Mouse (Mus musculus) ES-E14 (cell line): Measurements from ENCODE around the gene Tex44. TPM values are rescaled to one million over a fixed set of nuclear protein-coding genes. Genes with fewer than 3 reads are reported as not detected.

Experiments
- DNase-seq: peaks from one replicate; pipeline ENCODE4 v3.0.0-alpha.2; 2013; ENCODE audit warnings: low read depth, low spot score
- H3K27ac ChIP-seq: 2 replicates; pipeline ENCODE4 v1.5.1; 2012; ENCODE audit warnings: low read depth, mild to moderate bottlenecking, low read length, moderate library complexity, mixed read lengths; ENCODE audit not compliant: poor library complexity, insufficient read depth, severe bottlenecking
- H3K36me3 ChIP-seq: 2 replicates; pipeline ENCODE4 v1.6.1; 2012; ENCODE audit warnings: mild to moderate bottlenecking, low read length, moderate library complexity, mixed read lengths; ENCODE audit not compliant: control insufficient read depth, poor library complexity, insufficient read depth, severe bottlenecking
- H3K4me1 ChIP-seq, 2 experiments: fragments of 150-350 bp in 1 of 2; sonication (generic) in 1 of 2; 2 replicates each; pipeline ENCODE4 v1.6.1; 2012; ENCODE audit warnings: low read length in 2 of 2, mild to moderate bottlenecking in 1 of 2, mixed read lengths in 1 of 2; ENCODE audit not compliant: control insufficient read depth in 2 of 2, insufficient read depth in 2 of 2, poor library complexity in 1 of 2
- H3K4me3 ChIP-seq, 2 experiments: fragments of 150-350 bp in 1 of 2; sonication (generic) in 1 of 2; 2 replicates each; pipeline ENCODE4 v1.5.1; 2012; ENCODE audit warnings: low read length in 2 of 2, low read depth in 1 of 2, mild to moderate bottlenecking in 1 of 2, mixed read lengths in 1 of 2; ENCODE audit not compliant: insufficient read depth in 1 of 2, poor library complexity in 1 of 2, severe bottlenecking in 1 of 2
- H3K9ac ChIP-seq: 2 replicates; pipeline ENCODE4 v1.6.1; 2012; ENCODE audit warnings: low read depth, mild to moderate bottlenecking, low read length, mixed read lengths; ENCODE audit not compliant: poor library complexity, insufficient read depth, severe bottlenecking
- H3K9me3 ChIP-seq: fragments of 150-350 bp; sonication (generic); 2 replicates; pipeline ENCODE4 v1.6.1; 2012; ENCODE audit warnings: low read depth, mild to moderate bottlenecking, low read length; ENCODE audit not compliant: control insufficient read depth, insufficient read depth
- CHD2 ChIP-seq: IDR thresholded peaks from 2 replicates; pipeline ENCODE4 v1.6.1; 2014; ENCODE audit warnings: mild to moderate bottlenecking, low read depth, low read length, inconsistent platforms
- HCFC1 ChIP-seq: IDR thresholded peaks from 2 replicates; pipeline ENCODE4 v1.6.1; 2012; ENCODE audit warnings: low read length, inconsistent platforms, borderline replicate concordance; ENCODE audit not compliant: insufficient read depth
- MAFK ChIP-seq: IDR thresholded peaks from 2 replicates; pipeline ENCODE4 v1.6.1; 2014; ENCODE audit warnings: mild to moderate bottlenecking, low read depth, low read length, inconsistent platforms; ENCODE audit not compliant: insufficient read depth
- ZC3H11A ChIP-seq: IDR thresholded peaks from 2 replicates; pipeline ENCODE4 v1.6.1; 2012; ENCODE audit warnings: low read depth, mild to moderate bottlenecking, inconsistent platforms, low read length, borderline replicate concordance
- ZNF384 ChIP-seq: IDR thresholded peaks from 2 replicates; pipeline ENCODE4 v1.6.1; 2012; ENCODE audit warnings: low read depth, low read length, inconsistent platforms
- in situ Hi-C, 2 experiments: fragments of 600-800 bp; cut with MboI; formaldehyde crosslinking; loops; one replicate each; pipeline ENCODE4 v1.15.1; 2025; ENCODE audit warnings: low sequenced_read_pairs in 2 of 2, inconsistent platforms in 1 of 2; ENCODE audit not compliant: unreplicated experiment in 2 of 2
- total RNA-seq: library from RNA; depleted of rRNA; stranded (reverse); fragments of 300-350 nt; gene quantifications from 2 replicates; pipeline ENCODE4 v1.2.3, GENCODE M21; 2012

Tex44 gene
- total RNA-seq, 1 experiment, result not detected

DNA sequence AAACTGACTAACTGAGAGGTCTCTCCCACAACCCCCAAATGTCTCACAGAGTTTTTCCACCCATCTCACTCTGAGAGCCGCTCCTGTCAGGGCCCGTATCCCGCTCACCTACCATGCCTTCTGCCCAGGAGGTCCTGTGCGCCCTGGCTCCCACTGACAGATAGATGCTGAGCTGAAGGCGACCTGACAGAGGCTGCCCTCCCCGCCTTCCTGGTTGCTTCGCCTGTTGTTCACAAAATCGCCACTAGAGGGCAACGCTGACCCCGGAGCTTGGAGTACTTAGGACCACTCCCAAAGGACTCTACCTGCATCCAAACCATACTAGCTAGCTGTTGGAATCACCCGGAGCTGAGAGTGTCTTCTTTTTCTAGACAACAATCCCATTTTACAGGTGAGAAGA lies 36.9 kb upstream of the Tex44 start:
- Histone ChIP-seq H3K4me3 (no peak overlapping the region), H3K9ac (no peak overlapping the region), H3K9me3 (no peaks in the 10 kb centered on the region), H3K4me1 (peaks cover 0 to 9% of the 10 kb centered on the region in 2 experiments; a peak in 2 of 4 replicates), H3K36me3 (no peaks in the 10 kb centered on the region), H3K27ac (no peak overlapping the region)
- in situ Hi-C loops, result no loop called here
- TF ChIP-seq ZNF384 (no peak), MAFK (no peak), ZC3H11A (no peak), HCFC1 (no peak), CHD2 (no peak)
- peak; percentile 76 for DNase-seq

DNA sequence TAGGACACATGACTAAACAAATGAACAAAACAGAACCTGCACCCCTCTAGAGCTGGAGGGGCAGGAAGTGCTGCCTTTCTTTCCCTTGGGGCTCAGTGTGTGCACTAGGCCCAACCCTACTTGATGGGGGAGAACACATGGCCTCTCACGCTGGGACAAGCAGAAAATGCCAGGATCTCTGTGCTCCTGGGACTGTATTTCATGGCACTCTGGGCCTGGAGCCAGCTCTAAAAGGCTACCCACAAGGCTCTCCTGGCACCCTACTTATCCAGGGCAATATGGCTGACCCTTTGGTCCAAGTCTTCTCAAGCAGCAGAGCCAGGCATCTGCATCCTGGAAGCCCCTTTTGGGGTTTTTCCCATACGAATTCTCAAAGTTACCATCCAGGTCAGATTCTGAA lies 34.7 kb upstream of the Tex44 start:
- in situ Hi-C loops, result no loop called here
- no peak for DNase-seq
- TF ChIP-seq CHD2, result no peak
- TF ChIP-seq ZNF384, result no peak
- no peak for TF ChIP-seq MAFK
- TF ChIP-seq HCFC1, result no peak
- TF ChIP-seq ZC3H11A, result no peak
- Histone ChIP-seq H3K36me3 (no peaks in the 10 kb centered on the region), H3K4me1 (peaks cover 0 to 9% of the 10 kb centered on the region in 2 experiments; a peak in 2 of 4 replicates), H3K9me3 (no peaks in the 10 kb centered on the region), H3K9ac (no peak overlapping the region), H3K27ac (no peak overlapping the region), H3K4me3 (no peak overlapping the region)

DNA sequence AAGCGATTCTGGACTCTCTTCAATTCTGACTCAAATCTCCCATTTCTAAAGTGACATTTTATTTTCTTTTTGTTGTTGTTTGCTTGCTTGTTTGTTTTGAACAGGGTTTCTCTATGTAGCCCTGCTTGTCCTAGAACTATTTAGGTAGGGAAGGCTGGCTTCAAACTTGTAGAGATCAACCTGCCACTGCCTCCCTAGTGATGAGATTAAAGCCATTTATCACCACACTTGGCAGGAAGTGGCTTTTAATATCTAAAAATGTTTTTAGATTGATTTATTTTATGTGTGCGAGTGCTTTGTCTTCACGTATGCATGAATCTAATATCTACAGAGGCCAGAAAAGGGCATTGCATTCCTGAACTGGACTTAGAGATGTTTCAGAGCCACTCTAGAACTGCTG lies 32.9 kb upstream of the Tex44 start:
- no peaks in the 10 kb centered on the region for H3K9me3 ChIP-seq
- no peak for TF ChIP-seq CHD2
- TF ChIP-seq ZC3H11A, result no peak
- no peak for TF ChIP-seq HCFC1
- TF ChIP-seq MAFK, result no peak
- no peak for TF ChIP-seq ZNF384
- no peak overlapping the region for H3K4me3 ChIP-seq
- no peak for DNase-seq
- peaks cover 0 to 9% of the 10 kb centered on the region in 2 experiments; a peak in 2 of 4 replicates for H3K4me1 ChIP-seq
- in situ Hi-C loops, result no loop called here
- no peak overlapping the region for H3K9ac ChIP-seq
- no peaks in the 10 kb centered on the region for H3K36me3 ChIP-seq
- H3K27ac ChIP-seq, result no peak overlapping the region

DNA sequence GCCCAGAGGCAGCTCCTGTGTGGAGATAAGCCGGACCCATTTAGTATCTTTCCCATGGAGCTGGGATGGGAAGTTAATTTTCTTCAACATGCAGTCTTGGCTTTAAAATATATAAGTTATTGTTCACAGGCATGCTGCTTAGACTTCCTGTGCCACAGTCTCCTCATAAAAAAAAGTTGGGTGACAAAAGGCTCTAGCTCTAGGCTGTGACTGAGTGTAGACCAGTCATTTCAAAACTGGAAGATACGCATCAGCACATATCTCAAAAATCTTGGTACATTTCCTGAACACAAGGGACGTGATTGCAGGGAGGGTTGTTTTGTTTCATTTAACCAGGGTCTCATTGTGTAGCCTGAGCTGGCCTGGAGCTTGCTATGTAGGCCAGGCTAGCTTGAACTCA lies 31.9 kb upstream of the Tex44 start:
- TF ChIP-seq HCFC1 (no peak), CHD2 (no peak), ZNF384 (no peak), MAFK (no peak), ZC3H11A (no peak)
- peaks cover 0 to 9% of the 10 kb centered on the region in 2 experiments; a peak in 2 of 4 replicates for H3K4me1 ChIP-seq
- H3K4me3 ChIP-seq, result no peak overlapping the region
- DNase-seq, result no peak
- no peak overlapping the region for H3K27ac ChIP-seq
- H3K36me3 ChIP-seq, result no peaks in the 10 kb centered on the region
- in situ Hi-C loops, result no loop called here
- H3K9me3 ChIP-seq, result no peaks in the 10 kb centered on the region
- no peak overlapping the region for H3K9ac ChIP-seq

DNA sequence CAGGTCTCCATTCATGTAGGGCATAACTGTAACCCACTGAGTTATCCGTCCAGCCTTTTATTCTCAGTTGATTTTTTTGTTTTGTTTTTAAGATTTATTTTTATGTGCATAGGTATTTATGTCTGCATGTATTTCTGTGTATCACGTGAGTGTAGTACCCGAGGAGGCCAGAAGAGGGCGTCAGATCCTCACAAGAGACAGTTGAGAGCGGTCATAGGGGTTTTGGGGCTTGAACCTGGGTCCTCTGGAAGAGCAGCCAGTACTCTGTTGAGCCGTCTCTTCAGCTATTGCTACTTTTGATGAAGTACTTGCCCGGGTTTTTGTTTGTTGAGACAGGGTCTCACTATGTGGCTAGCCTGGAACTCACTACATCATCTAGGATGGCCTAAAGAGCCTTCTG lies 30.2 kb upstream of the Tex44 start:
- H3K9me3 ChIP-seq, result no peaks in the 10 kb centered on the region
- H3K4me1 ChIP-seq, result peaks cover 0 to 6% of the 10 kb centered on the region in 2 experiments; a peak in 2 of 4 replicates
- H3K36me3 ChIP-seq, result no peaks in the 10 kb centered on the region
- no peak overlapping the region for H3K27ac ChIP-seq
- TF ChIP-seq HCFC1 (no peak), ZNF384 (no peak), MAFK (no peak), CHD2 (no peak), ZC3H11A (no peak)
- in situ Hi-C loops, result no loop called here
- no peak overlapping the region for H3K4me3 ChIP-seq
- no peak overlapping the region for H3K9ac ChIP-seq
- DNase-seq, result peak; percentile 46
